Mouse (Mus musculus) testis, adult 2 months (tissue): ENCODE results near the gene Ubb. TPM values are rescaled to one million over a fixed set of nuclear protein-coding genes. Genes with fewer than 3 reads are reported as not detected.
A peak's percentile ranks its signal among the peaks of the same experiment; 100 is the strongest.
"Not testable (repeated sequence)": the region's sequence is repeated elsewhere in the genome, so short reads cannot be mapped to it uniquely, and the experiment has no call there.

Experiments
- H3K27ac ChIP-seq: fragments of 200-500 bp; 2 replicates; pipeline ENCODE4 v1.5.1; 2012; ENCODE audit warnings: low read depth, low read length; ENCODE audit not compliant: control insufficient read depth, insufficient read depth
- H3K27me3 ChIP-seq: fragments of 200-500 bp; 2 replicates; pipeline ENCODE4 v1.6.1; 2012; ENCODE audit warnings: mild to moderate bottlenecking, low read length, moderate library complexity; ENCODE audit not compliant: control insufficient read depth, insufficient read depth
- H3K36me3 ChIP-seq: fragments of 200-500 bp; 2 replicates; pipeline ENCODE4 v1.6.1; 2012; ENCODE audit warnings: mild to moderate bottlenecking, low read length; ENCODE audit not compliant: control insufficient read depth, insufficient read depth
- H3K4me1 ChIP-seq: fragments of 200-500 bp; 2 replicates; pipeline ENCODE4 v1.6.1; 2012; ENCODE audit warnings: low read length; ENCODE audit not compliant: control insufficient read depth, insufficient read depth
- H3K4me3 ChIP-seq: fragments of 200-500 bp; 2 replicates; pipeline ENCODE4 v1.5.1; 2012; ENCODE audit warnings: low read depth, mild to moderate bottlenecking, low read length, moderate library complexity, mixed read lengths; ENCODE audit not compliant: control insufficient read depth
- CTCF ChIP-seq: fragments of 200-500 bp; IDR thresholded peaks from 2 replicates; pipeline ENCODE4 v1.5.1; 2012; ENCODE audit warnings: low read depth, mild to moderate bottlenecking, inconsistent platforms, low read length, moderate library complexity; ENCODE audit not compliant: control insufficient read depth, insufficient read depth, insufficient replicate concordance
- POLR2A ChIP-seq: fragments of 200-500 bp; IDR thresholded peaks from 2 replicates; pipeline ENCODE4 v1.6.1; 2012; ENCODE audit warnings: low read depth, mild to moderate bottlenecking, inconsistent platforms, low read length, moderate library complexity; ENCODE audit not compliant: control insufficient read depth
- polyA plus RNA-seq: library from polyadenylated mRNA; depleted of rRNA; stranded (reverse); fragments of >200 nt; gene quantifications from 2 replicates; pipeline ENCODE4 v1.2.3, GENCODE M21; 2012; rRNA removed

Ubb gene
- 5,144 and 5,757 TPM in 2 replicates for polyA plus RNA-seq

DNA sequence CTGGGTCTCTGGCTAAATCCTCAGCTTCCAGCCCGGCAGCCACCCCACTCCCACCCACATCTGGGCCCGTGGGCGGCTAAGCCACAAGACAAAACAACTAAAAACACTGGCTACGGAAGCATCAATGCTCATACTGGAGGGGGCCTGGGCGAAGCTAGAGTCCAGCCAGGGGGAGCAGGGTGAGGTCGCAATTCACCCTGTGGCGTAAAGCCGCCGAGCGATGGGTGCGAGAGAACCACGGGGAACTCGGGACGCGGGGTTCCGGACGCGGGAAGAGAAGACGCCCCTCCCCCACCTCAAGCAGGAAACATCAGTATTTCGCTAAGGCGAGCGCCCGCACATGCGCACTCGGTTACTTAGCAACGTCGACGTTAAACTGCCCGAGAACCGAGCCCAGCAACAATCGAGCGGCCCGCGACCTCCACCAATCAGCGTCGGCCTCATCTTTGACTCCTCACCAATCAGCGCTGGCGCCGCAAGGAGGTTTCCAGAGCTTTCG is at the start of gene Ubb:
Ubb (plus strand) TSS at position 445 of the 499 bp plus-strand sequence.
- TF ChIP-seq CTCF: no peak
- peak; percentile 83; the same call in 1 of the 2 replicates for TF ChIP-seq POLR2A
- H3K27me3 ChIP-seq: no peaks in the 10 kb centered on the region
- peak within 1 kb of the TSS; percentile 100 for H3K4me3 ChIP-seq
- no peaks in the 10 kb centered on the region for H3K36me3 ChIP-seq
- 0 out of 2 replicates have a peak, but pooled peaks cover 2% of the 10 kb centered on the region for H3K4me1 ChIP-seq
- H3K27ac ChIP-seq: peak within 1 kb of the TSS; percentile 100

DNA sequence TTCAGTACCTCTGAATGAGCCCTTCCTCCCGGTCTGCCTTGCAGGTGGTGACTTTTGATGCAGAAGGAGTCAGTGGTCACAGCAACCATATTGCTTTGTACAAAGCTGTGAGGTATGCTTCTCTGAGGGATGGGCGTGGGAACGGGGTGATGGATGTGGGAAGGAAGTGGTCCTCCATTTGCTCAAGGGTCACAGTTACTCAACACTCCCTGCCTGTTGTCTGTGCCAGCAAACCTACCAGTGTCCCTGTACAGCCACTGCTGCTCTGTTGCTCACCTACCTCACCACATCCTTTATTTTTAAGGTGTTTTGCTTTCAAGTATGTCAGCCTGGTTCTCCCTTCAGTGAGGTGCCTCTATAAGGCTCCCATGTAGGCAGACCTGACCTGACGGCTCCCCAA is 43.3 kb upstream of the Ubb start:
- Histone ChIP-seq H3K36me3 (no peaks in the 10 kb centered on the region), H3K4me1 (no peaks in the 10 kb centered on the region), H3K4me3 (no peak overlapping the region), H3K27ac (no peak overlapping the region), H3K27me3 (no peaks in the 10 kb centered on the region)
- TF ChIP-seq POLR2A (no peak), CTCF (no peak)

DNA sequence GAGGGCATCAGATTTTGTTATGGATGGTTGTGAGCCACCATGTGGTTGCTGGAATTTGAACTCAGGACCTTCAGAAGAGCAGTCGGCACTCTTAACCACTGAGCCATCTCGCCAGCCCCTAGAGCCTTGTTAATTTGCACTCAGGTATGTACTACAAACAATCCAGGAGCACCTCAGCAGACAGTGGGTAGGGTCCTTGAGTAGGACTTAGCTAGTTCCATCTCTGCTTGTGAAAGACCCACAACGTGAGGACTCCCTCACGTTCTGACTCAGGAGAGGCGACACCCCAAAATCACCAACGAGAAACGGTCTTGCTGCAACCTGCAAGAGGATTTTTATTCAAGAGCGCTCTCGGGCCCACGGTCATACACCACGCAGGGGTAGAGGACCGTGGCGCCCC is 42.6 kb upstream of the Ubb start:
- not testable (repeated sequence) for H3K36me3 ChIP-seq, H3K27ac ChIP-seq

DNA sequence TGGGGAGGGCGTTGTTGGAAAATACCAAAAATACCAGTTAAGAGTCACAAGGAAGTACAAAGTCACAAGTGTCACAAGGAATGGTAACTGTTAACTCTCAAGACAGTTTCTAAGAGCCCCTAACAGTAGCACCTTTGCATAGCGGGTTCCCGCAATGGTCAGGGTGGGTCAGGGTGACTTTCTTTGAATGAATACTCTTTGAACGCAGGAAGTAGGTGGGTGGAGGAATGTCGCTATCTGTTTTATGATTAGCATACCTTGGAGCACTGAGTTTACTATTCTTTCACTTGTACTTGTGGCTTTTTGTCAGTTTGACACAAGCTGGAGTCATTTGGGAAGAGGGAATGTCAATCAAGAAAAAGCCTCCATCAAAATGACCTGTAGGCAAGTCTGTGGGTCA is 42.2 kb upstream of the Ubb start:
- not testable (repeated sequence) for H3K4me1 ChIP-seq, H3K4me3 ChIP-seq, H3K27ac ChIP-seq, H3K27me3 ChIP-seq, H3K36me3 ChIP-seq

More for the DNA sequence above, 42.6 kb upstream of the Ubb start:
- H3K4me3 ChIP-seq, H3K4me1 ChIP-seq, H3K27me3 ChIP-seq: not testable (repeated sequence)

DNA sequence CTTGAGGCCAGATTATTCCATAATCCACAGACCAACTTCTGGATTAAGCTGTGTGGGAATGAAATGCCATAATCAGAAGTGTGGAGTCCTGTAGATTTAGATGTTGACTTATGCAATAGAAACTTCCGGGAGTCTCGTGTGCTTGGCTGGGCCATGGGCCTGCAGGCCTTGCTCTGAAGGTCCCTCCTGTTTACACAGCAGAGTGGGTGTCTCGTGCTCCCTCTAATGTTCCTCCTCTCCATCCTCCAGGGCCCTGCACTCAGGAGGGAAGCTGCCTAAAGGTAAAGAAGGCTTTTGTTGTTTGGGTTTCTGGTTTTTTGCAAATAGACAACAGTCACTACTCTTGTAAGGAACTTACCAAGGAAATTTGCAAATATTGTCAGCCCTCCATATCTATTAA is 41.4 kb upstream of the Ubb start:
- no peaks in the 10 kb centered on the region for H3K27me3 ChIP-seq
- no peak overlapping the region for H3K4me3 ChIP-seq
- H3K4me1 ChIP-seq: no peaks in the 10 kb centered on the region
- H3K36me3 ChIP-seq: no peaks in the 10 kb centered on the region
- TF ChIP-seq POLR2A: no peak
- TF ChIP-seq CTCF: no peak
- no peak overlapping the region for H3K27ac ChIP-seq

DNA sequence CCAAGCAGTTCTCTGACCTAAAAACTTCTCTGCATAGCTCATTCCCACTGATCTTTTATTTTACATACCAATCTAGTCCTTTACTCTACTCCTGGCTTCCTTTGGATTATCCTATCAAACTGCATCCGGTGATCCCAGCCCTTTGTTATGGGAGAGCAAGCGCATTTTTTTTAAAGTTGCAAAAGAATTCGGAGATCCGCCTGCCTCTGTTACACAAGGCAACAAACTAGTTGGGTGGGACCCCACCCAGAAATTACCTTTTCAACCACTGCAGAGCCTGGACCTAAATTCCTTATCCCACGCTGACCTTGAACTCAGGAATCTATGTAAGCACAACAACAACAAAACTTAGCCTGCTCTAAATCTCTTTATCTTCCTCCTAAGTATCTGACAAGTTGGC is 40.0 kb upstream of the Ubb start:
- Histone ChIP-seq H3K4me3 (no peak overlapping the region), H3K4me1 (no peaks in the 10 kb centered on the region), H3K36me3 (no peaks in the 10 kb centered on the region), H3K27ac (no peak overlapping the region), H3K27me3 (no peaks in the 10 kb centered on the region)
- no peak for TF ChIP-seq CTCF
- no peak for TF ChIP-seq POLR2A

DNA sequence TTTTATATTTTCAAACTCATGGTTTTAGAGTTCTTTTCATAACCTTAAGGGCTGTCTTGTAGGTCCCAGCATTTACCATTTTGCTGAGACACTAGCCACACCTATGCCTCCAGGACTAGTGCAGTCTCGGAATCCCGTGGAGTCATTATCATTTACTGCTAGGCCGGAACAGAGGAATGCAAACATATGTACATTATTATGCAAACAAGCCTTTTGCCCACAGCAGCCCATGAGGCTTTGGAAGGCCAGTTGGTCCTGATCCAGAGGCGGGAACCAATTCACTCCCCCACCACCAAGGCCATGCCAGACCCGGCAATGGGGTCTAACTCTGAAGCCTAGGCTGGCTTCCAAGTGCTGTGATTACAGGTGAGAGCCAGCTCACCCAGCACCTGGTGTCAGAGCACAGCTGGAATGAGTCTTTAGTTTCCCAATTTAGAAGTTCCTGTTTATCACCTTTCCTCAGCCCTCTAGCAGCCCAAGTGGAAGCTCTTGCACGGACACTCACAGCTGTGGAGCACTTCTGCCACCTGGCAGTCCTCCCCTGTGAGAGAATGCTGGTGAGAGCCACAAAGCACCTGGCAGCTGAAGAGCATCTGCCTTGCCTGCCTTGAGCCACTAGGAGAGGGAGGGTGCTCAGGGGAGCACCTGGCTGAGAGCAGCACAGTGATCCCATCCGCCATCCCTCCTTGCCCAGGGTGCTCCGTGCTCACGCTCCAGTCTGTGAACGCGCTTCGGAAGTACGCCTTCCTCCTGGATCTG is 39.3 kb upstream of the Ubb start:
- no peak overlapping the region for H3K27ac ChIP-seq

DNA sequence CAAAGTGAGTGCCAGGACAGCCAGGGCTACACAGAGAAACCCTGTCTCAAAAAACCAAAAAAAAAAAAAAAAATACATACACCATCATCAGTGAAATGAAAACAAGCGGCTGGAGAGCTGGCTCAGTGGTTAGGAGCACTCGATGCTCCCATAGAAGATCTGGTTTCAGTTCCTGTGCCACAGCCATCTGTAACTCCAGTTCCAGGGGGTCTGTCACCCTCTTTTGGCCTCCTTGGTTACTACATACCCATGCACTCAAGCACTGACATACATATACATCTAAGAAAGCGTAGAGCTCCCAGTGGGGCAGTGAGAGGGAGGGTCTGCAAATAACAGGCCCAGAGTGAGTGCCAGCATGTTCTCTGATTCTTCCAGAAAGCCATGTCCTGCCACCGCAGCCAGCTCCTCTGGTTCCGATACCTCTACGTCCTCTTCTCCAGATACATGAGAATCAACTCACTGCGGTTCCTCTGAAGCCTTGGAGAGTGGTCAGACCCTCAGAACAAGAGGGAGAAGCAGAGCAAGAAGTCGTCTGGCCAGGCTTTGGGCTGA is 38.4 kb upstream of the Ubb start:
- TF ChIP-seq POLR2A (no peak), CTCF (no peak)
- no peaks in the 10 kb centered on the region for H3K27me3 ChIP-seq
- no peaks in the 10 kb centered on the region for H3K36me3 ChIP-seq
- H3K27ac ChIP-seq: no peak overlapping the region
- H3K4me1 ChIP-seq: no peaks in the 10 kb centered on the region
- H3K4me3 ChIP-seq: no peak overlapping the region

More for the DNA sequence above, 39.3 kb upstream of the Ubb start:
- no peak overlapping the region for H3K4me3 ChIP-seq
- TF ChIP-seq POLR2A (no peak), CTCF (no peak)
- no peaks in the 10 kb centered on the region for H3K27me3 ChIP-seq
- H3K4me1 ChIP-seq: no peaks in the 10 kb centered on the region
- no peaks in the 10 kb centered on the region for H3K36me3 ChIP-seq
